Mouse (Mus musculus): ENCODE measurements around the gene Tmem178.

DNA sequence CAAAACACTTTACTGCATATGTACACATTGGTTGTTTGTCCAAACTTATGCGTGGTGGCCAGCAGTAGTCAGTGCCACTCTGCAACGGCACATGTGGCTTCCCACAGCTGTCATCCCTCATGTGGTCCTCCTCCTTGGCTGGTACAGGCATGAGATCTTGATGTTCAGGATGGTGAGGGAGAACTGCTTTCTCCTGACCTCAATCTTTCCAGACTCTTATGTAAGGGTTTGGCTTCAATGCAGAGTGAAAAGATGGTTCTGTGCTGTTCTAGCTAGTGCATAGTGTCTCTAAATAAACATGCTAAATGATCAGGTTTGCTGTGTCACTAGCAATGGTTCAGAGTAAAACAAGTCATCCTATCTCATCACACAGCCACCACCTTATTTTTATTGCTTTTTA is 17.3 kb upstream of the Tmem178 start:
- TF ChIP-seq CTCF (IDR thresholded peaks at IDR 0.05; ENCODE audit: borderline replicate concordance, insufficient read depth, low read depth, low read length) (no peak), POLR2A (IDR thresholded peaks at IDR 0.05; ENCODE audit: borderline replicate concordance, insufficient read depth, low read length) (no peak)
